Mouse (Mus musculus): Measurements from ENCODE around the gene Bckdhb.

DNA sequence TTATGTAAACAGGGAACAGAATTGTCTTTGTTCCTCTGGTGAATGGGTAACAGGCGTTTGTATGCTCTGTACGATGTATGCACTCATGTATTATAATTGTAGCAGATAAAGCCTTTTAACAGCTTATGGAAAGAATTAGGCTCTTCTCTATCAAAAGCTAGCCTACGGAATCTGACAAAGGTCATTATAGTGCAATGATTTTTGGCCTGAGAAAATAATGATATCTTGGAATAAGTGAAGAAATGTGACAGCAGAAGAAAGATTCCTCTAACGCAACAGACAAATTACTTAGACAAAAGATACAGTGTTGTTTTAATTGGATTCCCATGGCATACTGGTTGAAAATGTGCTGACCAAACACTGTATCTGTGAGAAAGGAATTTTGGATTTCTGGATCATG lies 122.0 kb downstream of the Bckdhb start:
- TF ChIP-seq CTCF (IDR thresholded peaks at IDR 0.05; ENCODE audit: borderline replicate concordance, extremely low read depth, insufficient read depth, insufficient read length) (no peak), POLR2A (IDR thresholded peaks at IDR 0.05; ENCODE audit: borderline replicate concordance, extremely low read depth, insufficient read depth, insufficient read length, poor library complexity, severe bottlenecking) (no peak)
